8 mouse cellular contexts compared by ENCODE assay signal in the genomic region with DNA sequence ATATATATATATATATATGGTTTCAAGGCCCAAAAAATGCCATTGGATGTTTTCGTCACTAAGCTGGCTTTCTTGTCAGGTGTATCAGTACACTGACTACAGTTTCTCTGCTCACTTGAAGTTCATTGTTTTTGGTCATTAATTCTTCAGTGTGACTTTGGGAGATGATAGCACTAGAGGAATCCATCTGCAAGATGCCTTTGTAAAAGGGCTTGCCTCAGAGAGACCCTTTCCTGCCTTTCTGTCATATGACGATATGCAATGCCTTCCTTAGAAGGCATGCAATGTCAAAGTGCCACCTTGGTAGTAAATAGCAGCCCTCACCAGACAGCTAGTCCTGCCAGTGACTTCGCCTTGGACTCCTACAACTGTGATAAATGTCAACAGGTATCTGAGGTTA. TPM values are rescaled to one million over a fixed set of nuclear protein-coding genes. Genes with fewer than 3 reads are reported as not detected.
A peak's percentile ranks its signal among the peaks of the same experiment; 100 is the strongest.
DNase-seq lines count a peak whose midpoint lies in the region; ATAC-seq lines count a peak whose summit lies in the region.

No protein-coding gene starts in this region.

- 0 out of 2 replicates have a peak overlapping the region, but pooled peaks have one; percentile 43 for H3K27ac ChIP-seq in lung, embryonic 15.5 days
- H3K27ac ChIP-seq in forebrain, embryonic 10.5 days: peak overlapping the region; percentile 95
- no peak overlapping the region for H3K27ac ChIP-seq in limb, embryonic 11.5 days (replicated peaks; ENCODE audit: low read depth, low read length)
- H3K27ac ChIP-seq in neural tube, embryonic 15.5 days (replicated peaks): no peak overlapping the region

- H3K4me3 ChIP-seq in lung, embryonic 15.5 days: peak overlapping the region; percentile 100
- H3K4me3 ChIP-seq in forebrain, embryonic 10.5 days: peak overlapping the region; percentile 100
- H3K4me3 ChIP-seq in limb, embryonic 11.5 days (ENCODE audit: low read depth, low read length): peak overlapping the region; percentile 87; the same call in 1 of the 2 replicates
- peak overlapping the region; percentile 100; the same call in 1 of the 2 replicates for H3K4me3 ChIP-seq in neural tube, embryonic 15.5 days (replicated peaks)

- DNase-seq in lung, postnatal 25 days (ENCODE audit: low spot score): no peak
- DNase-seq in forebrain, embryonic 10.5 days (ENCODE audit: extremely low spot score, low spot score): no peak
- DNase-seq in limb, embryonic 11.5 days (ENCODE audit: low spot score): no peak
- no peak for DNase-seq in retina, postnatal 1 day
- DNase-seq in right cerebral cortex, adult 2 months (ENCODE audit: low spot score in 2 of 2): no peak
- no peak for DNase-seq in layer of hippocampus, postnatal 10 days (ENCODE audit: low spot score in 2 of 2)

- H3K4me2 ChIP-seq in lung, embryonic 15.5 days: peak overlapping the region; percentile 83
- H3K4me2 ChIP-seq in limb, embryonic 11.5 days (ENCODE audit: low read depth, severe bottlenecking): peak overlapping the region; percentile 82
- peak overlapping the region; percentile 89 for H3K4me2 ChIP-seq in neural tube, embryonic 15.5 days

- 68% methylated on average over 3 of the region's 3 CpGs for WGBS in lung, embryonic 15.5 days
- WGBS in forebrain, embryonic 10.5 days: 61% methylated on average over 3 of the region's 3 CpGs
- WGBS in limb, embryonic 11.5 days: 75% methylated on average over 3 of the region's 3 CpGs
- WGBS in neural tube, embryonic 15.5 days: 72% methylated on average over 3 of the region's 3 CpGs

- H3K36me3 ChIP-seq in lung, embryonic 15.5 days: peaks cover 5% of the 10 kb centered on the region
- peaks cover 16% of the 10 kb centered on the region for H3K36me3 ChIP-seq in forebrain, embryonic 10.5 days (replicated peaks)
- H3K36me3 ChIP-seq in limb, embryonic 11.5 days (ENCODE audit: control insufficient read depth, insufficient read depth, low read length): no peaks in the 10 kb centered on the region; the same call in 1 of the 2 replicates
- peaks cover 4% of the 10 kb centered on the region; the same call in 1 of the 2 replicates for H3K36me3 ChIP-seq in neural tube, embryonic 15.5 days

- peaks cover 16% of the 10 kb centered on the region for H3K4me1 ChIP-seq in lung, embryonic 15.5 days
- peaks cover 28% of the 10 kb centered on the region for H3K4me1 ChIP-seq in forebrain, embryonic 10.5 days
- H3K4me1 ChIP-seq in limb, embryonic 11.5 days (ENCODE audit: control insufficient read depth, insufficient read depth, low read length): peaks cover 13% of the 10 kb centered on the region
- peaks cover 33% of the 10 kb centered on the region for H3K4me1 ChIP-seq in neural tube, embryonic 15.5 days

- H3K27me3 ChIP-seq in lung, embryonic 15.5 days: peaks cover 3% of the 10 kb centered on the region; the same call in 1 of the 2 replicates
- H3K27me3 ChIP-seq in forebrain, embryonic 10.5 days (ENCODE audit: poor library complexity, severe bottlenecking): peaks cover 26% of the 10 kb centered on the region
- H3K27me3 ChIP-seq in limb, embryonic 11.5 days (ENCODE audit: control insufficient read depth, insufficient read depth, low read length): no peaks in the 10 kb centered on the region
- peaks cover 5% of the 10 kb centered on the region; the same call in 1 of the 2 replicates for H3K27me3 ChIP-seq in neural tube, embryonic 15.5 days (replicated peaks)

- ATAC-seq in lung, embryonic 15.5 days (ENCODE audit: borderline replicate concordance, extremely low read depth, low FRiP score, low TSS enrichment): no peak
- no peak for ATAC-seq in limb, embryonic 11.5 days (ENCODE audit: insufficient number of reproducible peaks, low FRiP score, low TSS enrichment, low read depth)
- ATAC-seq in neural tube, embryonic 15.5 days (ENCODE audit: low FRiP score): peak; percentile 13; the same call in 1 of the 2 replicates

- H3K9ac ChIP-seq in lung, embryonic 15.5 days: no peak overlapping the region
- no peak overlapping the region for H3K9ac ChIP-seq in limb, embryonic 11.5 days (ENCODE audit: low read length)
- no peak overlapping the region for H3K9ac ChIP-seq in neural tube, embryonic 15.5 days (replicated peaks)

- H3K9me3 ChIP-seq in lung, embryonic 15.5 days: no peaks in the 10 kb centered on the region
- H3K9me3 ChIP-seq in forebrain, embryonic 10.5 days: no peaks in the 10 kb centered on the region
- no peaks in the 10 kb centered on the region for H3K9me3 ChIP-seq in limb, embryonic 11.5 days (ENCODE audit: control insufficient read depth, low read length)
- no peaks in the 10 kb centered on the region for H3K9me3 ChIP-seq in neural tube, embryonic 15.5 days (replicated peaks)

RNA-seq across cellular contexts. Expression of a gene that starts 0.6 kb away (rescaled TPM):
- polyA plus RNA-seq in lung, embryonic 15.5 days (2015; fragmentation: Nextera tagmentation; extraction: Ambion mirVana): 436 and 444 TPM in 2 replicates
- 301 and 303 TPM in 2 replicates for polyA plus RNA-seq in forebrain, embryonic 10.5 days (2016; fragmentation: Nextera tagmentation; extraction: Ambion mirVana)
- polyA plus RNA-seq in limb, embryonic 11.5 days (2014; fragmentation: Nextera tagmentation; extraction: Ambion mirVana): 332 and 352 TPM in 2 replicates
- 294 and 318 TPM in 2 replicates for polyA plus RNA-seq in neural tube, embryonic 15.5 days (2015; fragmentation: Nextera tagmentation; extraction: Ambion mirVana)
- total RNA-seq in layer of hippocampus, postnatal 10 days (2021): 100 to 1,000 TPM; 168 to 180 TPM

RNA-seq across cellular contexts. Expression of a gene that starts 38.6 kb away (rescaled TPM):
- polyA plus RNA-seq in lung, embryonic 15.5 days (2015; fragmentation: Nextera tagmentation; extraction: Ambion mirVana): 197 and 206 TPM in 2 replicates
- 202 and 205 TPM in 2 replicates for polyA plus RNA-seq in forebrain, embryonic 10.5 days (2016; fragmentation: Nextera tagmentation; extraction: Ambion mirVana)
- 208 and 216 TPM in 2 replicates for polyA plus RNA-seq in limb, embryonic 11.5 days (2014; fragmentation: Nextera tagmentation; extraction: Ambion mirVana)
- 352 and 355 TPM in 2 replicates for polyA plus RNA-seq in neural tube, embryonic 15.5 days (2015; fragmentation: Nextera tagmentation; extraction: Ambion mirVana)
- 100 to 1,000 TPM; 290 to 295 TPM for total RNA-seq in layer of hippocampus, postnatal 10 days (2021)

Comparison
In these comparisons a context has a peak if more than half of its experiments do, and no peak if none do; other contexts are left out.
1. H3K27ac ChIP-seq: peak in lung, embryonic 15.5 days (single experiment) and forebrain, embryonic 10.5 days (single experiment); none in limb, embryonic 11.5 days (single experiment) and neural tube, embryonic 15.5 days (single experiment).
2. Peak in every context shown above with its lines, with median percentiles within 50 percentile points of each other: H3K4me2 ChIP-seq and H3K4me3 ChIP-seq.